8 mouse cellular contexts compared by ENCODE assay signal in genomic region chr2:61814548-61815473, GRCm38 (mm10). TPM values are rescaled to one million over a fixed set of nuclear protein-coding genes. Genes with fewer than 3 reads are reported as not detected.
DNase-seq lines count a peak whose midpoint lies in the region; ATAC-seq and TF ChIP-seq lines count a peak whose summit lies in the region.

No protein-coding gene starts in this region.

- peak; percentile 78 for ATAC-seq in forebrain, embryonic 12.5 days (ENCODE audit: low FRiP score)
- ATAC-seq in intestine, postnatal 0 days: no peak
- peak; percentile 74 for ATAC-seq in midbrain, embryonic 12.5 days (ENCODE audit: low FRiP score, low read depth)

- no peaks in the 10 kb centered on the region for H3K9me3 ChIP-seq in forebrain, embryonic 12.5 days
- H3K9me3 ChIP-seq in intestine, postnatal 0 days (ENCODE audit: control insufficient read depth): no peaks in the 10 kb centered on the region
- no peaks in the 10 kb centered on the region for H3K9me3 ChIP-seq in midbrain, embryonic 12.5 days

- no peaks in the 10 kb centered on the region for H3K36me3 ChIP-seq in forebrain, embryonic 12.5 days (replicated peaks)
- H3K36me3 ChIP-seq in intestine, postnatal 0 days (ENCODE audit: control insufficient read depth, insufficient read depth): no peaks in the 10 kb centered on the region
- H3K36me3 ChIP-seq in midbrain, embryonic 12.5 days: no peaks in the 10 kb centered on the region
- no peaks in the 10 kb centered on the region for H3K36me3 ChIP-seq in testis, adult 2 months (ENCODE audit: control insufficient read depth, insufficient read depth, low read length)

- TF ChIP-seq CTCF in intestine, postnatal 0 days (IDR thresholded peaks at IDR 0.05; ENCODE audit: low read depth): peak; percentile 68
- TF ChIP-seq CTCF in testis, adult 2 months (IDR thresholded peaks at IDR 0.05; ENCODE audit: control insufficient read depth, insufficient read depth, insufficient replicate concordance, low read depth, low read length): no peak

- no peak for TF ChIP-seq POLR2A in testis, adult 2 months (IDR thresholded peaks at IDR 0.05; ENCODE audit: control insufficient read depth, low read depth, low read length)

- peaks cover 2% of the 10 kb centered on the region; the same call in 1 of the 2 replicates for H3K4me1 ChIP-seq in brown adipose tissue, adult 24 weeks (ENCODE audit: control insufficient read depth, insufficient read depth, insufficient read length, low read length)
- H3K4me1 ChIP-seq in forebrain, embryonic 12.5 days: peaks cover 19% of the 10 kb centered on the region
- peaks cover 5% of the 10 kb centered on the region; the same call in 1 of the 2 replicates for H3K4me1 ChIP-seq in intestine, postnatal 0 days (replicated peaks; ENCODE audit: control insufficient read depth, insufficient read depth, low read length)
- peaks cover 18% of the 10 kb centered on the region for H3K4me1 ChIP-seq in midbrain, embryonic 12.5 days
- H3K4me1 ChIP-seq in testis, adult 2 months (ENCODE audit: control insufficient read depth, insufficient read depth, low read length): peaks cover 17% of the 10 kb centered on the region

- no peak overlapping the region for H3K27ac ChIP-seq in brown adipose tissue, adult 24 weeks (replicated peaks; ENCODE audit: low read depth, low read length)
- peak overlapping the region; percentile 89 for H3K27ac ChIP-seq in forebrain, embryonic 12.5 days
- no peak overlapping the region for H3K27ac ChIP-seq in intestine, postnatal 0 days (ENCODE audit: low read depth, low read length)
- peak overlapping the region; percentile 50 for H3K27ac ChIP-seq in midbrain, embryonic 12.5 days (replicated peaks)
- H3K27ac ChIP-seq in testis, adult 2 months (ENCODE audit: control insufficient read depth, insufficient read depth, low read depth, low read length): no peak overlapping the region

- peak; percentile 43 for DNase-seq in layer of hippocampus, adult 11-12 months (ENCODE audit: low spot score)
- no peak for DNase-seq in layer of hippocampus, adult 9-10 months (ENCODE audit: low spot score)
- DNase-seq in c-Kit-positive CD71-positive TER-119-positive erythroid progenitor cells, embryonic 14.5 days (ENCODE audit: low spot score): no peak

- peak overlapping the region; percentile 69 for H3K4me2 ChIP-seq in forebrain, embryonic 12.5 days
- peak overlapping the region; percentile 73 for H3K4me2 ChIP-seq in intestine, postnatal 0 days (replicated peaks; ENCODE audit: low read depth)
- H3K4me2 ChIP-seq in midbrain, embryonic 12.5 days (replicated peaks): peak overlapping the region; percentile 68

- H3K9ac ChIP-seq in forebrain, embryonic 12.5 days: peak overlapping the region; percentile 64
- no peak overlapping the region for H3K9ac ChIP-seq in intestine, postnatal 0 days (ENCODE audit: low read depth, low read length)
- peak overlapping the region; percentile 57 for H3K9ac ChIP-seq in midbrain, embryonic 12.5 days (replicated peaks)

- H3K27me3 ChIP-seq in forebrain, embryonic 12.5 days: peaks cover 47% of the 10 kb centered on the region
- H3K27me3 ChIP-seq in intestine, postnatal 0 days (replicated peaks; ENCODE audit: control insufficient read depth, insufficient read depth, low read length): peaks cover 84% of the 10 kb centered on the region
- H3K27me3 ChIP-seq in midbrain, embryonic 12.5 days: peaks cover 54% of the 10 kb centered on the region
- H3K27me3 ChIP-seq in testis, adult 2 months (ENCODE audit: control insufficient read depth, insufficient read depth, low read length): no peaks in the 10 kb centered on the region

- peak overlapping the region; percentile 12 for H3K4me3 ChIP-seq in brown adipose tissue, adult 24 weeks (ENCODE audit: insufficient read depth, low read depth, low read length)
- peak overlapping the region; percentile 43 for H3K4me3 ChIP-seq in forebrain, embryonic 12.5 days (replicated peaks)
- peak overlapping the region; percentile 42 for H3K4me3 ChIP-seq in intestine, postnatal 0 days (ENCODE audit: low read depth, low read length)
- H3K4me3 ChIP-seq in midbrain, embryonic 12.5 days: peak overlapping the region; percentile 47
- peak overlapping the region; percentile 65 for H3K4me3 ChIP-seq in testis, adult 2 months (ENCODE audit: control insufficient read depth, low read depth, low read length)

- WGBS in forebrain, embryonic 12.5 days: 2% methylated on average over 46 of the region's 50 CpGs
- WGBS in intestine, postnatal 0 days: 2% methylated on average over 47 of the region's 50 CpGs
- WGBS in midbrain, embryonic 12.5 days: 1% methylated on average over 40 of the region's 50 CpGs

RNA-seq across cellular contexts. Expression of gene Tbr1, which starts 12.1 kb away (rescaled TPM):
- polyA plus RNA-seq in brown adipose tissue, adult 24 weeks (2012; ENCODE audit: insufficient read depth, insufficient read length, missing spikeins): not detected in 2 replicates
- polyA plus RNA-seq in forebrain, embryonic 12.5 days (2016; fragmentation: Nextera tagmentation; extraction: Ambion mirVana): 42.2 and 45.3 TPM in 2 replicates
- polyA plus RNA-seq in intestine, postnatal 0 days (2015; fragmentation: Nextera tagmentation; extraction: Ambion mirVana): not detected in 2 replicates
- polyA plus RNA-seq in midbrain, embryonic 12.5 days (2016; fragmentation: Nextera tagmentation; extraction: Ambion mirVana): 1.5 and 4.0 TPM in 2 replicates
- polyA plus RNA-seq in testis, adult 2 months (2012; rRNA removed): 0.68 and 0.89 TPM in 2 replicates

Comparison
In these comparisons a context has a peak if more than half of its experiments do, and no peak if none do; other contexts are left out.
1. H3K27ac ChIP-seq: peak in forebrain, embryonic 12.5 days (single experiment) and midbrain, embryonic 12.5 days (single experiment); none in brown adipose tissue, adult 24 weeks (single experiment), intestine, postnatal 0 days (single experiment) and testis, adult 2 months (single experiment).
2. H3K4me3 ChIP-seq: peak in every context shown above with its lines; median percentile 65 in testis, adult 2 months; 47 in midbrain, embryonic 12.5 days; 43 in forebrain, embryonic 12.5 days; 42 in intestine, postnatal 0 days; 12 in brown adipose tissue, adult 24 weeks.
3. Peak in every context shown above with its lines, with median percentiles within 50 percentile points of each other: H3K4me2 ChIP-seq.